In the genomic region with DNA sequence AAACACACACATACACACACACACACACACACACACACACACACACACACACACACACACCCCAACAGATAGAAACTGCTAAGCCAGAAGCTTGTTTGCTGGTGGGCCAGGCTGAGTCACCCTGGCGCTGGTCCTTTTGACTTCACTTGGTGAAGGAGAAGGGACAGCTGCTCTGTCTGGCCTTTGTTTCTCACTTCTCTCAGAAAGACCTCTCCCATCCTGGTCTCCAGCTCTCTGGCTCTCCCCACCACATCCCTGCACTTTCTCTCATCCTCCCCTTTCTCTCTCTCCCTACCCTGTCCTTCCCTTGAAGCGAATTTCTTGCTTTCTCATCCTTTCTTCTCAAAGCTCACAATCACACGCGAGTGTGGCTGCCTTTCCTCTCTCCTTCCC, we compare ENCODE assay signal across 8 mouse cellular contexts.
DNase-seq lines count a peak whose midpoint lies in the region; ATAC-seq and TF ChIP-seq lines count a peak whose summit lies in the region.

No protein-coding gene starts in this region.

- H3K4me2 ChIP-seq in limb, embryonic 11.5 days (ENCODE audit: low read depth, severe bottlenecking) = no peak overlapping the region

- peak overlapping the region; percentile 29 for H3K27ac ChIP-seq in cerebellum, adult 2 months (ENCODE audit: insufficient read depth, low read length)
- 0 out of 2 replicates have a peak overlapping the region, but pooled peaks have one; percentile 60 for H3K27ac ChIP-seq in limb, embryonic 11.5 days (replicated peaks; ENCODE audit: low read depth, low read length)

- H3K9ac ChIP-seq in limb, embryonic 11.5 days (ENCODE audit: low read length) = no peak overlapping the region

- no peak for ATAC-seq in limb, embryonic 11.5 days (ENCODE audit: insufficient number of reproducible peaks, low FRiP score, low TSS enrichment, low read depth)

- TF ChIP-seq POLR2A in cerebellum, adult 2 months (IDR thresholded peaks at IDR 0.05; ENCODE audit: borderline replicate concordance, insufficient read depth, low read length) = no peak

- peaks cover 71% of the 10 kb centered on the region for H3K4me1 ChIP-seq in cerebellum, adult 2 months (ENCODE audit: control insufficient read depth, insufficient read depth, low read length)
- peaks cover 62% of the 10 kb centered on the region for H3K4me1 ChIP-seq in limb, embryonic 11.5 days (ENCODE audit: control insufficient read depth, insufficient read depth, low read length)

- 25% methylated on average over 4 of the region's 4 CpGs for WGBS in cerebellum, adult 2 months
- WGBS in limb, embryonic 11.5 days = 30% methylated on average over 4 of the region's 4 CpGs

- H3K27me3 ChIP-seq in cerebellum, adult 2 months (ENCODE audit: control insufficient read depth, insufficient read depth, low read length) = no peaks in the 10 kb centered on the region
- no peaks in the 10 kb centered on the region for H3K27me3 ChIP-seq in limb, embryonic 11.5 days (ENCODE audit: control insufficient read depth, insufficient read depth, low read length)

- H3K4me3 ChIP-seq in cerebellum, adult 2 months (replicated peaks; ENCODE audit: insufficient read depth, low read depth, low read length) = no peak overlapping the region
- no peak overlapping the region for H3K4me3 ChIP-seq in limb, embryonic 11.5 days (ENCODE audit: low read depth, low read length)

- H3K36me3 ChIP-seq in limb, embryonic 11.5 days (ENCODE audit: control insufficient read depth, insufficient read depth, low read length) = no peaks in the 10 kb centered on the region

- no peak for TF ChIP-seq CTCF in cerebellum, adult 2 months (IDR thresholded peaks at IDR 0.05; ENCODE audit: borderline replicate concordance, insufficient read depth, low read depth, low read length)

- DNase-seq in cerebellum, adult 2 months = peak in 1 of 2 experiments; percentile 52
- no peak for DNase-seq in cerebellum, adult 18-20 months
- DNase-seq in urinary bladder, postnatal 14 days (ENCODE audit: low spot score) = peak; percentile 65
- no peak for DNase-seq in urinary bladder, adult 2 months (ENCODE audit: low spot score)
- no peak for DNase-seq in limb, embryonic 11.5 days (ENCODE audit: low spot score)
- DNase-seq in frontal cortex, postnatal 25 days (ENCODE audit: low spot score in 2 of 2) = no peak
- DNase-seq in spleen, adult 12 weeks (ENCODE audit: low spot score) = no peak
- DNase-seq in right cerebral cortex, postnatal 25 days = no peak

- H3K9me3 ChIP-seq in limb, embryonic 11.5 days (ENCODE audit: control insufficient read depth, low read length) = no peaks in the 10 kb centered on the region
